9 mouse cellular contexts compared by ENCODE assay signal in the genomic region with DNA sequence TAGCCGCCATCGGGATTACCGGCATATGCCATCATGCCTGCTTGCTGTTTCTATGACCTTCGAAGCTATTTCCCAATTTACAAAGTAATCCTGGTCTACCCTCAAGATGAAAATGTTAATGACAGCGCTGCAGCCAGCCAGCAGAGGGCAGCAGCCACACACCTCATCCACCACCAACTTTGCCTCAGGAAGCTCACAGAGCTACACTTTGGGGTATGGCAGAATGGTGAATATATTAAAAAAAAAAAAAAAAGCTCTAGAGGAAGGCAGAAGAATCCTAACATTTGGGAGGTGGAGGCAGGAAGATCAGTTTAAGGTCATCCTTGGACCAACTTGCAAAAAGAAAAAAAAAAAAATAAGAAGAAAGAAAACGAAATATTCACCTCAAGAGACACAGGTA. TPM values are rescaled to one million over a fixed set of nuclear protein-coding genes. Genes with fewer than 3 reads are reported as not detected.
DNase-seq lines count a peak whose midpoint lies in the region; TF ChIP-seq lines count a peak whose summit lies in the region.
"Had no signal": no experiment of that assay in that cellular context is flagged by ENCODE, and none has a peak within 500 bp of the region (broad histone marks: within the 10 kb centered on the region; RNA-seq: fewer than 3 reads in every experiment).

No protein-coding gene starts in this region.

- TF ChIP-seq POLR2A in ES-Bruce4 (IDR thresholded peaks at IDR 0.05; ENCODE audit: insufficient read depth, low read length), result no peak

- no peak overlapping the region; the same call in 1 of the 2 replicates for H3K4me3 ChIP-seq in ES-Bruce4 (ENCODE audit: low read depth, low read length)

- TF ChIP-seq CTCF in ES-Bruce4 (IDR thresholded peaks at IDR 0.05; ENCODE audit: low read depth, low read length), result peak; percentile 98

- TF ChIP-seq EP300 in ES-Bruce4 (IDR thresholded peaks at IDR 0.05; ENCODE audit: insufficient read depth, low read depth, low read length), result no peak

- DNase-seq in adrenal gland, adult 2 months, result peak; percentile 86
- DNase-seq in embryo, embryonic 11 days, result peak; percentile 83
- DNase-seq in gastrocnemius, postnatal 36 days, result peak; percentile 51 to 56
- peak; percentile 84 for DNase-seq in layer of hippocampus, adult 11-12 months (ENCODE audit: low spot score)
- peak; percentile 68 to 70 for DNase-seq in lung, adult 18-20 months
- DNase-seq in right cerebral cortex, postnatal 10 days (ENCODE audit: low spot score in 2 of 2), result peak; percentile 85
- DNase-seq in yolk sac, embryonic 10.5 days (ENCODE audit: low spot score), result peak; percentile 67

- H3K27ac ChIP-seq in ES-Bruce4 (ENCODE audit: insufficient read depth, low read length), result peak overlapping the region; percentile 82

- peak overlapping the region; percentile 88 for H3K9ac ChIP-seq in ES-Bruce4 (ENCODE audit: low read depth, poor library complexity, severe bottlenecking)
- H3K9ac ChIP-seq: limb, embryonic 15.5 days had no signal

- no peaks in the 10 kb centered on the region for H3K9me3 ChIP-seq in ES-Bruce4 (replicated peaks; ENCODE audit: control insufficient read depth, insufficient read depth, low read length, poor library complexity, severe bottlenecking)
- H3K9me3 ChIP-seq: limb, embryonic 15.5 days had no signal

- intact Hi-C loops in gastrocnemius, postnatal 36 days (cut with DNase I), result loop anchor here (5.0 kb wide), 1 partner anchor 77 kb away; no protein-coding TSS in a partner anchor

- H3K36me3 ChIP-seq in ES-Bruce4 (ENCODE audit: control insufficient read depth, insufficient read depth, low read length, poor library complexity, severe bottlenecking), result no peaks in the 10 kb centered on the region
- H3K36me3 ChIP-seq: limb, embryonic 15.5 days had no signal

- H3K27me3 ChIP-seq in ES-Bruce4 (ENCODE audit: control insufficient read depth, insufficient read depth, low read length, poor library complexity, severe bottlenecking), result no peaks in the 10 kb centered on the region
- H3K27me3 ChIP-seq: limb, embryonic 15.5 days had no signal

- H3K4me1 ChIP-seq in ES-Bruce4 (ENCODE audit: control insufficient read depth, insufficient read depth, low read length), result peaks cover 2% of the 10 kb centered on the region

RNA-seq across cellular contexts. Expression of a gene that starts 20.6 kb away (rescaled TPM):
- 34.6 and 42.1 TPM in 2 replicates for polyA plus RNA-seq in ES-Bruce4 (2011; ENCODE audit: insufficient read depth, insufficient read length, low read depth, missing spikeins)
- 10 to 100 TPM; 17.2 to 25.6 TPM for total RNA-seq in adrenal gland, adult 2 months (2021)
- polyA plus RNA-seq in adrenal gland, adult 2 months (2012; rRNA removed), result 12.2 and 14.9 TPM in 2 replicates
- total RNA-seq in gastrocnemius, postnatal 36 days (2021), result 1 to 10 TPM; 9.0 TPM

RNA-seq across cellular contexts. Expression of a gene that starts 57.5 kb away (rescaled TPM):
- polyA plus RNA-seq in ES-Bruce4 (2011; ENCODE audit: insufficient read depth, insufficient read length, low read depth, missing spikeins), result 80.8 and 85.4 TPM in 2 replicates
- total RNA-seq in adrenal gland, adult 2 months (2021), result 10 to 100 TPM; 38.9 to 46.4 TPM
- polyA plus RNA-seq in adrenal gland, adult 2 months (2012; rRNA removed), result 93.9 and 97.5 TPM in 2 replicates
- 1 to 10 TPM; 1.9 to 2.1 TPM for total RNA-seq in gastrocnemius, postnatal 36 days (2021)

Comparison
In these comparisons a context has a peak if more than half of its experiments do, and no peak if none do; other contexts are left out.
1. RNA of a gene that starts 57.5 kb away (total RNA-seq): 38.9 to 46.4 TPM in adrenal gland, adult 2 months; 1.9 to 2.1 TPM in gastrocnemius, postnatal 36 days; every median in the first group is over 10 times any median in the second.
2. Peak in every context shown above with its lines, with median percentiles within 50 percentile points of each other: DNase-seq.